Comparison of ENCODE assay signal across 8 mouse cellular contexts in the genomic region with DNA sequence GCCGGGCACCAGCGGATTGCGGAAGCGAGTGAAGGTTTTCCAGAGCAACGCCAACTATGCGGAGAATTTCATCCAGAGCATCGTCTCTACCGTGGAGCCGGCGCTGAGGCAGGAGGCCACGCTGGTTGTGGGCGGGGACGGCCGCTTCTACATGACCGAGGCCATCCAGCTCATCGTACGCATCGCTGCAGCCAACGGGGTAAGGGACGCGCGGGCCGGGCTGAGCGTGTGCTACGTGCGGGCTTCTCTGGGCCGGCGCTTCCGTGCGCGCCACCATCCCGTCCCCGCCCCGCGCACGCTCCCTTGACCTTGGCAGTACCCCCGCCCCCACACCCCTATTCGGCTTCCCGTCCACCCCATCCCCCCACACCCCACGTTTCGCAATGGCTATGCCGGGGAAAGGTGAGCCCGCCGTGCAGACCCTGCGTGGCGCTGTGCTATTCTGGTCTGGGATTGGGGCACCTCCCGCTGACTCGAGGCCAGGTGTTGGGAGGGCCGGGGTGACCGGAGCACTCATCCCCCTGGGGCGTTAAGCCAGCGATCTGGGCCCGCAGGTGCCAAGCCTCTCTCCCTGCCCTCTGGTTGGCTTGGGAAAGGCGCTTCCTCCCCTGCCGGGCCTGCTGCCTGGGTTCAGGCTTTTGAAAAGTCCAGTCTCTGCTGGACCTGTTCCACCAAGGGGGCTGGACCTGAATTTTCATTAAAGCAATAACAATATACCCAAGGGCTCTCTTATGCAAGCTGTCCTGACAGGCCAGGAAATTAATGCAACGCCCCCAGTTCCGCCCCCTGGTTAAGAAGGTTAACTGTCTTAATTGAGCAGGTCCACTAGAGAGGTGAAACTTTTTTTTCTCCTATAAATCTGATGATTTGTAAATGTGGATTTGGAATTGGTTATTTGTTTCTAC. TPM values are rescaled to one million over a fixed set of nuclear protein-coding genes. Genes with fewer than 3 reads are reported as not detected.
DNase-seq lines count a peak whose midpoint lies in the region; ATAC-seq and TF ChIP-seq lines count a peak whose summit lies in the region.

Itgb3bp (minus strand) TSS at position 201 of the 905 bp plus-strand sequence.

- peaks cover 6% of the 10 kb centered on the region for H3K79me3 ChIP-seq in C2C12 (ENCODE audit: low read depth)

- peak; percentile 90 for ATAC-seq in heart, embryonic 12.5 days (ENCODE audit: insufficient number of reproducible peaks, low FRiP score)
- ATAC-seq in kidney, postnatal 0 days (replicated peaks; ENCODE audit: low FRiP score, low read depth), result peak; percentile 90
- peak; percentile 85 for ATAC-seq in liver, embryonic 12.5 days
- ATAC-seq in stomach, embryonic 15.5 days (ENCODE audit: insufficient read depth, low FRiP score, low read depth), result peak; percentile 91

- H3K79me2 ChIP-seq in C2C12 (ENCODE audit: control insufficient read depth, insufficient read depth), result peaks cover 25% of the 10 kb centered on the region

- H3K4me2 ChIP-seq in heart, embryonic 12.5 days, result peak within 1 kb of the TSS; percentile 71
- peak within 1 kb of the TSS; percentile 84 for H3K4me2 ChIP-seq in kidney, postnatal 0 days (ENCODE audit: low read length)
- peak within 1 kb of the TSS; percentile 92 for H3K4me2 ChIP-seq in liver, embryonic 12.5 days
- H3K4me2 ChIP-seq in stomach, embryonic 15.5 days, result peak within 1 kb of the TSS; percentile 91

- H3K9me3 ChIP-seq in heart, embryonic 12.5 days (replicated peaks), result no peaks in the 10 kb centered on the region
- no peaks in the 10 kb centered on the region for H3K9me3 ChIP-seq in kidney, postnatal 0 days (replicated peaks; ENCODE audit: low read length)
- H3K9me3 ChIP-seq in liver, embryonic 12.5 days (replicated peaks), result no peaks in the 10 kb centered on the region
- H3K9me3 ChIP-seq in stomach, embryonic 15.5 days, result no peaks in the 10 kb centered on the region

- TF ChIP-seq CTCF in C2C12 (IDR thresholded peaks at IDR 0.05; ENCODE audit: control insufficient read depth, insufficient read depth, insufficient read length), result no peak
- TF ChIP-seq CTCF in kidney, postnatal 0 days (IDR thresholded peaks at IDR 0.05; ENCODE audit: low read depth), result no peak

- WGBS in heart, embryonic 12.5 days, result under 1% methylated on average over 57 of the region's 57 CpGs
- WGBS in kidney, postnatal 0 days, result under 1% methylated on average over 45 of the region's 57 CpGs
- 1% methylated on average over 38 of the region's 57 CpGs for WGBS in liver, embryonic 12.5 days (ENCODE audit: insufficient replicate concordance)
- 1% methylated on average over 55 of the region's 57 CpGs for WGBS in stomach, embryonic 15.5 days

- H3K9ac ChIP-seq in heart, embryonic 12.5 days, result peak within 1 kb of the TSS; percentile 93
- peak within 1 kb of the TSS; percentile 67 for H3K9ac ChIP-seq in kidney, postnatal 0 days (ENCODE audit: low read depth, low read length)
- H3K9ac ChIP-seq in liver, embryonic 12.5 days, result peak within 1 kb of the TSS; percentile 76
- peak within 1 kb of the TSS; percentile 62 for H3K9ac ChIP-seq in stomach, embryonic 15.5 days

- H3K27ac ChIP-seq in heart, embryonic 12.5 days (ENCODE audit: poor library complexity, severe bottlenecking), result peak within 1 kb of the TSS; percentile 99
- H3K27ac ChIP-seq in kidney, postnatal 0 days, result peak within 1 kb of the TSS; percentile 90
- H3K27ac ChIP-seq in liver, embryonic 12.5 days, result peak within 1 kb of the TSS; percentile 81
- peak within 1 kb of the TSS; percentile 90 for H3K27ac ChIP-seq in stomach, embryonic 15.5 days

- H3K4me3 ChIP-seq in C2C12 (ENCODE audit: insufficient read depth, poor library complexity, severe bottlenecking), result peak within 1 kb of the TSS; percentile 61
- peak within 1 kb of the TSS; percentile 83 for H3K4me3 ChIP-seq in heart, embryonic 12.5 days
- peak within 1 kb of the TSS; percentile 72 for H3K4me3 ChIP-seq in kidney, postnatal 0 days (replicated peaks; ENCODE audit: low read depth, low read length)
- H3K4me3 ChIP-seq in liver, embryonic 12.5 days, result peak within 1 kb of the TSS; percentile 67
- peak within 1 kb of the TSS; percentile 53 for H3K4me3 ChIP-seq in stomach, embryonic 15.5 days (replicated peaks)

- H3K27me3 ChIP-seq in C2C12 (ENCODE audit: control insufficient read depth, insufficient read depth, insufficient read length), result no peaks in the 10 kb centered on the region
- H3K27me3 ChIP-seq in heart, embryonic 12.5 days (replicated peaks), result no peaks in the 10 kb centered on the region
- H3K27me3 ChIP-seq in kidney, postnatal 0 days (ENCODE audit: insufficient read depth, low read length), result no peaks in the 10 kb centered on the region
- H3K27me3 ChIP-seq in liver, embryonic 12.5 days (replicated peaks), result no peaks in the 10 kb centered on the region
- no peaks in the 10 kb centered on the region for H3K27me3 ChIP-seq in stomach, embryonic 15.5 days (replicated peaks)

- no peaks in the 10 kb centered on the region for H3K36me3 ChIP-seq in C2C12 (ENCODE audit: control insufficient read depth, insufficient read depth)
- peaks cover 8% of the 10 kb centered on the region for H3K36me3 ChIP-seq in heart, embryonic 12.5 days
- no peaks in the 10 kb centered on the region for H3K36me3 ChIP-seq in kidney, postnatal 0 days (ENCODE audit: insufficient read depth, low read length)
- peaks cover 6% of the 10 kb centered on the region; the same call in 1 of the 2 replicates for H3K36me3 ChIP-seq in liver, embryonic 12.5 days
- 0 out of 2 replicates have a peak, but pooled peaks cover 4% of the 10 kb centered on the region for H3K36me3 ChIP-seq in stomach, embryonic 15.5 days

- peaks cover 50% of the 10 kb centered on the region for H3K4me1 ChIP-seq in heart, embryonic 12.5 days (replicated peaks)
- H3K4me1 ChIP-seq in kidney, postnatal 0 days (replicated peaks; ENCODE audit: insufficient read depth, low read length), result peaks cover 6% of the 10 kb centered on the region; the same call in 1 of the 2 replicates
- H3K4me1 ChIP-seq in liver, embryonic 12.5 days, result peaks cover 61% of the 10 kb centered on the region
- 0 out of 2 replicates have a peak, but pooled peaks cover 5% of the 10 kb centered on the region for H3K4me1 ChIP-seq in stomach, embryonic 15.5 days

- peak within 1 kb of the TSS; percentile 72 for H3ac ChIP-seq in C2C12 (ENCODE audit: control insufficient read depth, insufficient read length, low read depth)

- DNase-seq in brain, adult 2 months (ENCODE audit: low read depth, low spot score), result peak; percentile 93
- peak; percentile 85 for DNase-seq in fat pad, adult 2 months (ENCODE audit: extremely low read depth, low read depth, low spot score)
- DNase-seq in kidney, postnatal 0 days (ENCODE audit: low spot score), result peak; percentile 82
- peak; percentile 80 for DNase-seq in neural tube, embryonic 10.5 days (ENCODE audit: extremely low spot score, low spot score)

TF ChIP-seq in C2C12, 6 proteins besides CTCF, POLR2A, EP300 and RAD21:
- TF ChIP-seq USF1 (IDR thresholded peaks at IDR 0.05; ENCODE audit: low read depth) (no peak), FOSL1 (IDR thresholded peaks at IDR 0.05; ENCODE audit: insufficient read depth, low read length, poor library complexity, severe bottlenecking) (no peak), CEBPB (IDR thresholded peaks at IDR 0.05; ENCODE audit: low read depth) (peak; percentile 57)
TF ChIP-seq in C2C12: peak in this region for 1.

RNA-seq across cellular contexts. Expression of gene Itgb3bp, which starts in this region (rescaled TPM):
- polyA plus RNA-seq in C2C12 (2012; fragmentation: generic; extraction: Trizol), result 5.0 TPM
- polyA plus RNA-seq in heart, embryonic 12.5 days (2016; fragmentation: Nextera tagmentation; extraction: Ambion mirVana), result 42.6 and 43.0 TPM in 2 replicates
- 36.8 and 38.3 TPM in 2 replicates for polyA plus RNA-seq in kidney, postnatal 0 days (2015; fragmentation: Nextera tagmentation; extraction: Ambion mirVana)
- 29.7 and 30.0 TPM in 2 replicates for polyA plus RNA-seq in liver, embryonic 12.5 days (2016; fragmentation: Nextera tagmentation; extraction: Ambion mirVana)
- polyA plus RNA-seq in stomach, embryonic 15.5 days (2015; fragmentation: Nextera tagmentation; extraction: Ambion mirVana), result 37.3 and 41.3 TPM in 2 replicates

Comparison
In these comparisons a context has a peak if more than half of its experiments do, and no peak if none do; other contexts are left out.
1. Peak in every context shown above with its lines: DNase-seq, ATAC-seq, H3K4me3 ChIP-seq and H3K27ac ChIP-seq.